Mouse (Mus musculus) embryonic fibroblast, embryonic 13.5 days (primary cell): ENCODE measurements around the gene Lrrc8c.
A peak's percentile ranks its signal among the peaks of the same experiment; 100 is the strongest.

Source experiments
- CTCF ChIP-seq: IDR thresholded peaks from 2 replicates; pipeline ENCODE4 v1.5.1; 2011; ENCODE audit warnings: mild to moderate bottlenecking, control low read depth, low read length, moderate library complexity, borderline replicate concordance; ENCODE audit not compliant: insufficient read depth
- POLR2A ChIP-seq: IDR thresholded peaks from 2 replicates; pipeline ENCODE4 v1.6.1; 2011; ENCODE audit warnings: low read depth, mild to moderate bottlenecking, control low read depth, low read length, moderate library complexity

DNA sequence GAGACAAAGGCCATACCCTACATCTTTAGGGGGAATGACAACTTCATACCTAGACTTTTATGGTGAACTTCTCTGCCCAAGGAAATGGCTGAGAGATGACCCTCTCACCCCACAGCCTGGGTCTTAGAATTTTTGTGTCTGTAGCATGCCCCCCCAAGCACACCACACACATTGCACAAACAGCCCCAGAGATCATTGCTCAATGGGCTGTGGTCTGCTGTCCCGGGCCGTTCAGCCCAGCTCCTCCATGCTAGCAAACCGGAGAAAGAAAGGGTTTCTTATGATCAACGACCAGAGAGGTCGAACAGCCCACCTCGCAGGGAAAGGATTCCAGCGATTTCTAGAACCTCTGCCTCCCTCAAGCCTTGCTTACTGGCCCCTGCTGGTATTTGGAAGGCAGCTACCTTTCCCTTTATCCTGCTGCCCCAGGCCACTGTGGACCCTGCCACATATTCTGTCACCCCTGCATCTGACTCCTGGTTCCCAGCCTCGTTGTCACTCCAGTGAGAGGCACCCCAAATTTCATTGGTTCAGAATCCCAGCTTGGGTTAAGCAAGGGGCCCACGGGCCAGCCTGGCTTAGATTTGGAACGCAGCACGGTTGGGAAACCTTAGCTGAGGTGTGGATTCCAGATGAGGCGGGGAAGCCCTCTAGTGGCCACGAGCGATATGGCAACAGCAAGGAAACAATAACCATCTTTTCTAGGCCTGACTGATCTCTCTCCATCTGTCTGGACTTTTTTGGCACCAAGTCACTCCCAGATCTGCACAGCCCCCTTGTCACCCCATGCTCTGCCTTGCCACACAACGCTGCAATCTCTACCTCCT, 135.3 kb downstream of the Lrrc8c start:
- peak; percentile 89 for TF ChIP-seq CTCF
- no peak for TF ChIP-seq POLR2A
